Mouse (Mus musculus): ENCODE measurements around the gene Tex29.
A peak's percentile ranks its signal among the peaks of the same experiment; 100 is the strongest.

The Tex29 gene

DNA sequence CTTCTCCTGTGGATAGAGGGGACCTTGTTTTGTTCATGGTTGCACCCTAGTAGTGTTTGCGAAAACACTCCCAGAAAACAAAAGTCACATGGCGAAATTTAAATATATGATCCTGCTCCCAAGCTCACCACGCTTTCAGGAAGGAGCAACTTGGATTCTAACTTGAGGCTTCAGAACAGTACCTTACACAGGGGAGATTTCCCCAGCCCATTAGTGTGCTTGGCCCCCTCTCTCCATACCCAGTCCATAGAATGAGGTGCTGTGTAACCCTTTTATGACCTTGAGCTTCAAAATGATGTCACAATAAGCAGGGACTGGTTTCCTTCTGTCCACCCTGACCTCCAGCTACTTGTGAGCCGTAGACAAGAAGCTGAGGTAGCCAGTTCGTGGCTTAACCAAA is at the start of gene Tex29:
TSS of gene Tex29 (plus strand) at position 301 of the 400 bp plus-strand sequence.
- DNase-seq: no peak

DNA sequence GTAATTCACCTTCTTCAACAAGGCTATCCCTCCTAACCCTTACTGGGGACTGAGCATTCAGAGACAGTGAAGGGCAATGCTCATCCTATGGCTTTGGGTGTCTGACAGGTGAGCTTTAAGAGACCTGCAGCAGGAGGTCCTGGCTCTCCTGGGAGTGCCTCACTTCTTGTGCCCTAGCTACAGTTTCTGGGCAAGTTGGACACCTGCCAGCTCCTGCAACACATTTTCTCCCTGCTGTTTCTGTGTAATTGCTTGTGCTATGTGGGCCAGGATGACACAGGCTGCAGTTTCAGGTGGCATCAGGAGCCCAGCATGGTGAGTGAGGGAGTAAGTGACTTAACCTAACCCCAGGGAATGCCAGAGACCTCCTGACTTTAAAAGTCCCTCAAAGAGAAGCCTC is 45.3 kb upstream of the Tex29 start:
- DNase-seq: peak; percentile 73 to 75

DNA sequence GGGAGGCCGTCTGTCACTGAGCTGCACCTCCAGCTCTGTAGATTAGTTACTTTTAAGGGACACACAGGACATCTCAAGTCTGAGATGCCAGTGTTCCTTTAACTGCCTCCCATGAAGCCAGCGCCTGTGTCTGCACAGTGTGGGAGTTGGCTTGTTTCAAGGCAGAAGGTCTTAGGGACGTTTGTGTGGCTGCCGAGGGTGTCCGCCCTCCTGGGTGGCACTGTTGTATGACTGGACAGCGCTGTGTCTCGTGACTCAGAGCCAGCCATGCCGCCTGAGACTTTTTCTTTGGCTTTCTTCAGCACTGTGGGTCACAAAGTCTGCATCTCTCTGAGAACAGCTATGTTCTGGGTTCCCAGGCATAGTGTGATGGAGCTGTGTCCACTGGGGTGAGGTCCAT is 43.1 kb upstream of the Tex29 start:
- DNase-seq: peak in 1 of 2 experiments; percentile 45

DNA sequence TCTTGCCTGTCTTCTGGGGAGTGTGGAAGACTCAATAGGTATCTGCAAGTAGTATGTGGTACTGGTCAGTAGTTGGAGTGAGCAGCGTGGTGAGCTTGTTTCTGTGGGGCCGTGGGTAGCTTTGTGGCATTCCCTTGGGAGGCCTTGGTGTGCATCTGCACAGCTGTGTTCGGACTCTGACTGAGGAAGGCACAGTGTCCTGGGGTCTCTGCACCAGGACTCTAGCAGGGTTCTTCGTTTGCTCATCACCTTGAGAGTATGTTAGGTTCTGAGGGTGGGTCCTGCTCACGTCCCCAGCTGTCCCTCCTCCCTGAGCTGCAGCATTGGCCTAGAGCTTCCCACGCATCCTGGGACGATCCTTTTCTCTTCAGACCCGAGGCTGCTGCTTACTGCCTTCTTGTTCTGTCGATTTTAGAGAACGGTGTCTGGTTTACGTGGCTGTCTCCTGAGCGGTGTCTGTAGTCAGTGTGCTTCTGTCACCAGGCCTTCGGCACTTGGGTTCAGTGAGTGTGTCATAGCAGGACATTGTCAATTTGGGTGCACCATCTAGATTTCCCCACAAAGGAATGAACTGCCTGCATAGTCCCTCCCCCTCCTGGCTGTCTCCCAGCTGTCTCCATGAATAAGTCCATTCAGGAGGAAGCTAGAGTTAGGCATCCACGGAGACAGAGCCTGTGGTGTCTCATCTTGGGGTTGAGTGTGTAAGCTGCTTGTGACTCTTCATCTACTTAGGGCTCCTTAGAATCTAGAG is 42.4 kb upstream of the Tex29 start:
- peak; percentile 70 to 78 for DNase-seq

DNA sequence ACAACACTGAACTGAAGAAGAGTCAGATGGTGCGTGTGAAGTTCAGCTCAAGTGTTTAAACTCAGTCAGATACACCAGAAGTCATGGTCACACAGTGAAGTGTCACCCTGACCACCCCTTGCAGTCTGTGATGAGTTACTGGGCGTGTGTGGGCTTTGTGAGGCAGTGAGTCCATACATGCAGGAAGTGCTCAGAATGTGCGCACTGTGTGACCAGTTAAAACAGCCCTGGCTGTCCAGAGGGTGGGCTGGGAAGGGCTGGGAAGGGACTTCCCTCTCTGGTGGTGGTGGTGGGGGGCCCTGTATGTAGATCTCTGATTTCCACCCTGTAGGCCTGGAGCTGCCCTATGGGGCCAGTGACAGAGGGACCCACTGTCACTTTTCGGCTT is 41.8 kb upstream of the Tex29 start:
- no peak for DNase-seq

DNA sequence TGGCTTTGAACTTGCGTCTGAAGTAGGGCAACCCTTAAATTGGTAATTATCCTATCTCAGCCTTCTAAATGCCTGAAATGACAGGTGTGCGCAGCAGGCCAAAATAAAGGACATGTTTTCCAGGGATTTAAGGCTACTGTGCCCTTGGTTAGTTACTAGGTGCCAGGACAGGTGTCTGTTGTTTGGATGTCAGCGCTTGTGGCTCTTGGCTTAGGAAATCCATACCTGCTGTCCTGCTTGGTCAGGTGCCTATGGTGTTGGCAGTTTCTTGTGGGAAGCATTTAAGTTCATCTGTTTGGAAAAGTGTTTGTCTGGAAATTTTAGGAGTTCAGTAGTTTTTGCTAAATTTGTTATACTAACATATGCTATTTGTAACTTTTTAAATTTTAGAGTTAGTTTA is 41.2 kb upstream of the Tex29 start:
- no peak for DNase-seq

DNA sequence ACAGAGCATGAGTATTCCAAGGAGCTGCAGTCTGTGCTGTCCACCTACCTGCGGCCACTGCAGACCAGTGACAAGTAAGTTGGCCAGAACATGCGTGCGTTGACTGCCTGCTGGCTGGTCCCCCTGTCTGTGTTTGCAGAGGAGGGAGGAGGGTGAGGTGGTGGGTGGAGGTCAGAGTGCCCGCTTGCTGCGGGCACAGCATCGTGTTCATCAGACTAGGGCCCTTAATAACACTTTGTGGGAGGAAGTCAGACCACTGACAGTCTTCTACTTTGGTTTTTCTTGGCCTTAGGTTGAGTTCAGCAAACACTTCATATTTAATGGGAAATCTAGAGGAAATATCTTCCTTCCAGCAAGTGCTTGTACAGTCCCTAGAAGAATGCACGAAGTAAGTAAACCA is 39.8 kb upstream of the Tex29 start:
- no peak for DNase-seq

DNA sequence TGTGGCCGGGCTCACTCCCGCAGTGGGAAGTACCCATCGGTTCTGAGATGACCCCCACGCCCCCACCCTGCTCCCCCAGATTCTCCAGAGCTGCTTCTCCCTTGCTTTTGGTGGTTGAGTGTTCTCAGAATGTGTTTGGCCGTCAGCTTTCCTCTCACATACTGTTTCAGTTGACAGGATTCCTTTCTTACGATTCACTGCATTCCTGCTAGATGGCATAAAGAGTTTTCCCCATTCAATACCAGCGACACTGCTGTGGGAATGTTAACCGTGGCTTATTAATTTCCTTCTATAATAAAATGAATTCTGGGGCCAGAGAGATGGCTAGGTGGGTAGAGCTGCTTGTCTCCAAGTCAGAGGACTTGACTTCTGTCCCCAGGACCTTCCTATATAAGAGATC is 38.7 kb upstream of the Tex29 start:
- DNase-seq: no peak

DNA sequence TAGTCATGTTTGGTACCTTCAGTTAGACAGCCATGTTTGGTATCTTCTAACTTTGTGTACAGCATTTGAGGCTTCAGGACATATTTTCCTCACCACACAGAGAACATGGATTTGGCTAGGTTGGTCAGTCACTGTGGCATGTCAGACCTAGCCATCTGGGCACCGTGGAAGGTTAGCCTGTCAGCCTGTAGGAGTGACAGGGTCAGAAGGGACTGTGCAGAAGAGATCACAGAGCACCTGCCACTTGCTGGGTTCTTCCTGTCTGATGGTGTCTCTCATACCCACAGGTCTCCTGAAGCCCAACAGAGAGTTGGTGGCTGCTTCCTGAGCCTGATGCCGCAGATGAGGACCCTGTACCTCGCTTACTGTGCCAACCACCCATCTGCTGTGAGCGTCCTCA is 35.4 kb upstream of the Tex29 start:
- DNase-seq: no peak

DNA sequence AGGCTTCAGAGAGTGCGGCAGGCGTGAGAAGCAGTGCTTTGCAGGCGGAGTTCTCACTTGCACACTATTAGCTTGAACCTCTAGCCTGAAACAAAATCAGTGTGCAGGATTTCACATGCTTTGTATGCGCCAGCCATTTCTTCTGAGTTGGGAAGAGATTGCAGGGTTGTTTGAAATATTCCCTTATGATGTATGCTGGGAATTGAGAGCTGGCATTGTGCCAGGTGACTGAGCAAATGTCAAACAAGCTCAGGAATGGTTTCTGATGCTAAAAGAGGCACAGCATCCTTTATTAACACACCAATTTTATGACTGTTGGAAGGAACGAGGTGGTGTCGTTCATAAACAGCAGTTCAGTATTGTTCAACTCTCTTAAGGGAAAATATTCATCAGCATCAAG is 34.0 kb upstream of the Tex29 start:
- peak in 1 of 2 experiments; percentile 50 for DNase-seq

DNA sequence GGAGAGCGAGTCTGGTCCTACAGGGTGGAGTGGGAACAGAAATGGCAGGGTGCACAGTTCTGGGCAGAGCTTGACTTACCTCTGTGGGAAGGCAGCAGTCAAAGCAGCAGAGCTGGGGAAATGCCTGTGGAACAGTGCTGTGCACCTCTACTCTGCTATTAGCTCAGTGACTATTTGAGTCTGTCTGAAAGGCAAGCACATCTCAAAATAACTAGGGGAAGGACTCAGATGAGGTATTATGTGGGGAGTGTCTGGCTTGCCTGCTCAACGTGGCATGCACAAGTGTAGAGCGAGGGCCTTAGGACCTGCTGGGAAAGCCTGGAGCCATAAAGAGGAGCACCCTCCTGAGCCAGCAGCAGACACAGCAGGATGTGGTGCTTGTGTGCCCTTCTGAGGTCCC is 32.9 kb upstream of the Tex29 start:
- no peak for DNase-seq

DNA sequence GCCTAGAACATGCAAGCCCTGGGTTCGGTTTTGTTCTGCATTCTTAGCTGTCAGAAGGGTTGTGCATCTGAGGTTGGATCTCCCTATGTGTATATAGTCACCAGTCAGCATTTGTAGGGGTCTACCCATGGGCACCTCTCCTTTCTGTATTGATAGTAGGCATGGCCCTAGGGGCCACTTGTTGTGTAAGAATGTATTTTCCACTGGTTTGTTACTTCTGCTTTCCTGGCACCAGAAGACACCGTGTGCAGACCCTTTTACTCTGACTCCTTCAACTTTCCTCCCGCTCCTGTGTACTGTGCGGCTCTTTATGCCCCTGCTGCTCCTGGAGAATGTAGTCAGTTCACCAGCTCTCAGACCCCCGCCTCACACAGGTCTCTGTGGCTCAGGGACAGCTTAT is 32.2 kb upstream of the Tex29 start:
- DNase-seq: no peak

DNA sequence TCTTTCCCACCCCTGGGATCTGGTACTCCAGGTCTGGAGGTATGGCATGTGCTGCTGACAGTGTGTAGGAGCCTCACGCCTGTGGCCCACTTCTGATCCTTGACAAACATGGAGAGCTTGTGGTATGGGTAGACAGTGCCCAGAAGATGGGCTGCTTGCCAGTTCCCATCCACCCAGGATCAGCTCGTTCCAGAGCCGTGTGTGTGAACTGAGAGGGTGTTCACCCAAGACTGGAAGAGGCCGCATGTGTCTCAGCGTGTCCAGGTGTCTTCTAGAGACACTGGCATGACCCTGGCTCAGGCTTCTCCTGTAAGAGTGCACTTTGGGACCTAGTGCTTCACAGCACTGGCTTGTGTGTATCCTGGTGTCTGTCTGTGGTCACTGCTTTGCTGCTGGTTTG is 29.8 kb upstream of the Tex29 start:
- DNase-seq: peak in 1 of 2 experiments; percentile 40

DNA sequence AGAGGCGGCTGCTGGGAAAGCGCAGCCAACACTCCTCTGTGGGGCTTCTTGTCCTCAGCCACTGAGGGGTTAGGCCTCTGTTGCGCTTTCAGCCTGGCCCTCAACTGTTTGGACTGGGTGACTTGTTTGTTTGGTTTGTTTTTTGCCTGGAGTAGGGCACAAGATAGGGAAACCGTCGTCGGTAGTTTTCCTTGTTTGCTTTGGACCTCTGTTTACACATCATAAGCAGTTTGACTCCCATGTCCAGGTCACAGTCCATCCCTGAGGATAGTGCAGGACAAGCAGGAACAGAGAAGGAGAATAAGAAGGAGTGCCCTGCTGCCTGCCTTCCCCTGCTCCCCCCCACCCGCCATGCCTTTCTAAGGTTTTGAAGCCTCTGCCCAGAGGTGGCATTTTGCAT is 26.5 kb upstream of the Tex29 start:
- no peak for DNase-seq

DNA sequence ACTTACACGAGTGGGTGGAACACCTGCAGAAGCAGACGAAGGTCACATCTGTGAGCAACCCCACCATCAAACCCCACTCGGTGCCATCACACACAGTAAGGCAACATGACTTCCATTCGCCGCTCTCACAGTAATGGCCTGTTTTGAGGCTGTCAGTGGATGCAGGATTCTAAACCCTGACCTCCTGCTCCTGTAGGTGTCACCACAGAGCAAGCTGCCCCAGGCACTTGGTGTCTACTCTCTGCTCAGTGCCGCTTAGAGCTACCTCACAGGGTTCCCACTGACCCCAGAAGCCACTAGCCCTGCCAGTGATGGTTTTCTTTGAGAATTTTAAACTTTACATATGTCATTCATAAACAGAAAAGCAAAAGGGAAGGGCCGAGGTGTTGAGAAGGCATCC is 25.1 kb upstream of the Tex29 start:
- peak; percentile 39 to 40 for DNase-seq

DNA sequence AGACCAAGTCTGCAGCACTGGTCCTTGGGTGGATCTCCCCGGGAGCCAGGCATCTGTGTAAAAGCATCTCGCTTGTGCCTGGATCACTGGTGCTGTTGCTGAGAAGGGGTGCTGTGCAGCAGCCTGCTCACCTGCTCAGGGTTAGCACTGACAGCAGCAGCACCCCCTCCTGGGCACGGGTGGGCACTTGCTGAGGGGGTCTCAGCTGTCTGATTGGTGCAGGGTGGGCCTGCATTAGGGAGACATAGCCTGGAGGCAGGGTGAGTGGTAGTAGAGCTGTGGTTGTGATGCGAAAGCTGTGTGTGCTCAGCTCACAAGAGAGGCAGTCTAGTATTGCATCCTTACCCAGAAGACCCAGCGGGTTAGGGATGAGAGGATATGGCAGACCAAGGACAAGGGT is 20.1 kb upstream of the Tex29 start:
- no peak for DNase-seq

DNA sequence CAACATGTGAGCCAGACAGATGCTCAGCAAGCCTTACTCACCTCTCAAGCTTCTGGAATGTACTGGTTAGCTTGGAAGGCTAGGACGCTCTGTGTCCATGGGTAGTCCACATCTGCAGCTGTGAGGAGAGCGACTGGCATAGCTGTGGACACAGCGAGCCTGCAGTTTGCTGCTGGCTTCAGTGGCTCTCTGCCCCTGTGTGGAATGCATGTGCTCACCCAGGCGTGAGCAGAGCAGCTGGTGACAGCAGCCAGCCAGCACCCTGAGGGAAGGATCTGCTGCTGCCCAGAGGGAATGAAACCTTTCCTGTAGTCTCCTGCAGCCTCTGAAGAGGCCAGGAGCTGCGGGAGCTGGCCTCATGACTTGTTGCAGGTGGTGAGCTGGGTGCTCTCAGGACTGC is 19.7 kb upstream of the Tex29 start:
- peak; percentile 52 to 72 for DNase-seq

DNA sequence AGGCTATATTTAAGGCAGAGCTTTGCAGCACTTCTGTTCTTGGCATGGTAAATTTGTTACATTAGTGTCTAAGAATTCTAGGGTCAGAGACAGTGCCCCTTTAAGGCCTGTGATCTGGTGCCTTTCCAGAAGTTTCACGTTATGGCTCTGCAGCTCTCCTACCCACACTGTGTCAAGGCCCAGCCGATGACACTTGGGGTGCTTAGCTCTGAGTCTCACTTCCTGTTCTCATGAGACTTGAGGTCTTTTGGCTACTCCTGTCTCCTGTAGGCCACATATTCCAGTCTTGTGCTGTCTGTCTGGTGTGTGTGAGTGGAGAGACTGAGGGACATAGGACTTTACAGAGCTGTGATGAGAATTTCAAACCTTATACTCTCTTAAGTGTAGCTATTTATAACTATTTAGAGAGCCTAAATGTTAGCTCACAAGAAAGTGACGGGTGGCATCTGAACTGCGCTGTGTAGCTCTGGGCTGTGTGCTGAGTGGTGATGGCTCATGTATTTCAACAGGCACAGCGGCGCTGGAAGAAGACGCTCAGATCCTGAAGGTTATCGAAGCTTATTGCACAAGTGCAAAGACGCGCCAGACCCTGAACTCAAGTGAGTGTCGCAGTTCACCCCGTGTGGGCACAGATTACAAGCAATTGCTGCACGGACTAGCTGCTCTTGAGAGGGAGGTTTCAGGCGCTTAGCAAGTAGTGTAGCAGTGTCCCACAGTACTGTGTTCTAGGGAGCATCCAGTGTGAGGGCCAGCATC is 18.6 kb upstream of the Tex29 start:
- no peak for DNase-seq

DNA sequence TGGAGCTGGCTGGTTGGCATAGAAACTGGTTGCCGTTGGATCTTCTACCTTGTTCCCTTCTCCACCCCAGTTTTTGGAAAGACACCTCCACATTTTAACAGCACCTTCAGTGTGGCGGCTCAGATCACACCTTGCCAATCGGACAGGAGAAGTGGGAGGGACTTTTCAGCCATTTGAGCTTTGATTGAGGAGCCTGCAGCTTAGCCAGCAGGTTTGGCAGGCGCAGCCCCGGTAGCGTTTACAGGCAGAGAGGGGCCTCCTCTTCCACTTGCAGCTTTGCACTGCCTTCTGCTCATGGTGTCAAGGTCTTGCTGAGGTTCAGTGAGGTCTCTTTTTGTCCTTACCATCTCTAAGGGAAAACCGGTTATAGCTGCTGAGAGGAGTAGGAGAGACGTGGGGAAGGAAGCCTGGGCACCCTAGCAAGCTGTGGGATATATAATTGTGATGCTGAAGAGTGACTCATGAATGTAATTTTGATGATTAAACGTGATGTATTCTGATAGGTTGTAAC is 17.7 kb upstream of the Tex29 start:
- DNase-seq: no peak

DNA sequence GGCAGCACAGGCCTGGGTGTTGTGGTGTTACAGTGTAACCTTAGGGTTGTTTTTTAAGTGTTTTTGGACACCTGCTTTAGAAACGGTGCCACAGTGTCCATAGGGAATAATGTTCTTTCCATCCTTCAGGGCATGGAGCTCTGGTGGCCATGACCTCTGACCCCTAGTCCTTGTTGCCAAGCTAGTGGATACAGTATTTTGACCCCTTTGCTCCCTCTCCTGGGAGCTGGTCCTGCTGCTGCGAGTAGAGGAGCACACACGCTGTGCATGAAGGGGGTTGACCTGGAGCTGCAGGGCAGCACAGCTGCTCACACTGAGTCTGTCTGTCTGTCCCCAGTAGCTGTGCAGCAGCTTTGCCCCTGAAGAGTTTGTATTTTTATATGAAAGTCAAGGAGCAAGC is 14.5 kb upstream of the Tex29 start:
- DNase-seq: no peak

DNA sequence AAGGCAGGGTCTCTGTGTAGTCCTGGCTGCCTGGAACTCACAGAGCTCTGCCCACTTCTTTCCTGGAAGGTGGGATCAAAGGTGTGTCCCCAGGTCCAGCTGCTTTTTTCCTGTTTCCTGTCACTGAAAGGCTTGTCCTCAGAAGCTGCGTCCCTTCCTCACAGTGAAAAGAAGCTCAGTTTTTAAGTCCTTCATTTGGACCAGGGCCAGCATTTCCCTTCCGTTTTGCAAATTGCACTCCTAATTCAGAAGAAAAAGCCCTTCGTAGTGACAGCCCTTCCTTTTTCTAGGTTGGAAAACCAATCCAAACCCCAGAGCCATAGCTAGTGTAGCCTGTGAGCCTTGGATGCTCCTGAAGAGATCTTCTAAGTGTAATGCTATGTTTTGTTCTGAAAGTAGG is 13.0 kb upstream of the Tex29 start:
- DNase-seq: no peak

DNA sequence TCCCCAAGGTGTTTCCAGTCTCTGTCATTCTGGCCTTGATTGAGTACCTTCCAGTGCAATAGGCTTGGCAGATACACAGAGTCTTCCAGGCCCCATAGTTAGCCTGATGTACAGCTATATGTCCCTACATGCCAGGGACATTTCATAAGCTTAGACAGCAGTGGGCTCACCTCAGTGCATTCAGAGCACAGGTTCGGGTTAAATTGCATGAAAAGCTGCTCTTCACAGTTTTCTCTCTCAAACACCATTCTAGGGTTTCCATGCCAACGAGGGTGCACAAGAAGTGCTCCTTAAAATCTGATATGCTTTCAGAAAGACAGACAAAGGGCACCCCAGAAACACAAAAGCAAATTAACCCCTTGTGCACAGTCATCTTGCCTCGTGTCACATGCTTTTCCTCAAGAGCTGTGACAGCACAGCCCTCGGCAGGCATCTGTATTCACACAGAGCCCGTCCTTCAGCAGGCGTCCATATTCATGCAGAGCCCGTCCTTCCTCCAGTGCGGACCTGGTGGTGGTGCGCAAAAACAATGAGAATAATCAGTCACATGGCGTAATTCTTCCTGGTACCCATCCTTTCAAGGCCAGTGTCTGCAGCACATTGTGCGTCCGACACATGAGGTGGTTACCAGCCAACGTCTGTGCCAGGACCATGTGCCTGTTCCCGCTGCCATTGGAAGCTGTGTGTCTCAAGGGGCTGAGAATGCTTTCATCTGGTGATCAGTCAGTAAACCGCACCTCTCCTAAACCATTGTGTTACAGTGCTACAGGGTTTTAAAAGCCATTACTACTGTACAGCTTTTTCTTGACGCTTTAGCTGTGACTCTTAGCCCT is 9.8 kb upstream of the Tex29 start:
- no peak for DNase-seq

DNA sequence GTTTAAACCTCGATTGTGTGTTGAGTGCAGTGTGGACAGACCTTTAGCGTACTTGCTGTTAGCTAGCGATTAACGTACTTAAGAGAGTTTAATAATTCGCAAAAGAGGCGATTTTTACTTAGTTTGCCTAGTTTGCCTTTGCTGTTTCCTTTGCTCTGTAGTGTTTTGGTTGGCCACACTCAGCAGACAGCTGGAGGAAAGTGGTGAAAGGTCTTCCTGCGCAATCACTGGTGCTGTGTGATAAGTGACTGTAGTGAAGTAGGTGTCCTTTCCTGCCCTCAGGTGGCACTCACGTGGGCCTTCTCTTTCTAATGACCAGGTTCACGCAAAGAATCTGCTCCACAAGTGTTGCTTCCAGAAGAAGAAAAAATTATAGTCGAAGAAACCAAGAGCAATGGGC is 9.1 kb upstream of the Tex29 start:
- no peak for DNase-seq

Measured in cerebellum, postnatal 10 days (tissue).